Mouse (Mus musculus) embryonic facial prominence, embryonic 12.5 days (tissue): ENCODE results near the gene Olfr1101. TPM values are rescaled to one million over a fixed set of nuclear protein-coding genes. Genes with fewer than 3 reads are reported as not detected.

Source experiments
- ATAC-seq: fragments of 200-750 bp; cut with Nextera tagmentation; 2 replicates; pipeline ENCODE4 v1.8.0; 2017; ENCODE audit not compliant: insufficient number of reproducible peaks, insufficient read depth, low FRiP score, low TSS enrichment
- H3K27ac ChIP-seq: fragments of 300-500 bp; sonication (generic); 2 replicates; pipeline ENCODE4 v1.5.1; 2016; ENCODE audit warnings: mild to moderate bottlenecking
- H3K27me3 ChIP-seq: fragments of 300-500 bp; sonication (generic); 2 replicates; pipeline ENCODE4 v1.6.1; 2016; ENCODE audit warnings: mild to moderate bottlenecking, moderate library complexity
- H3K36me3 ChIP-seq: fragments of 300-500 bp; sonication (generic); 2 replicates; pipeline ENCODE4 v1.6.1; 2016; ENCODE audit warnings: mild to moderate bottlenecking
- H3K4me1 ChIP-seq: fragments of 300-500 bp; sonication (generic); 2 replicates; pipeline ENCODE4 v1.6.1; 2016
- H3K4me2 ChIP-seq: fragments of 300-500 bp; sonication (generic); replicated peaks from 2 replicates; pipeline ENCODE4 v1.6.1; 2016; ENCODE audit warnings: mild to moderate bottlenecking, moderate library complexity
- H3K4me3 ChIP-seq: fragments of 300-500 bp; sonication (generic); 2 replicates; pipeline ENCODE4 v1.5.1; 2016; ENCODE audit warnings: mild to moderate bottlenecking
- H3K9ac ChIP-seq: fragments of 300-500 bp; sonication (generic); 2 replicates; pipeline ENCODE4 v1.6.1; 2016; ENCODE audit warnings: mild to moderate bottlenecking, moderate library complexity
- H3K9me3 ChIP-seq: fragments of 300-500 bp; sonication (generic); 2 replicates; pipeline ENCODE4 v1.6.1; 2016; ENCODE audit warnings: mild to moderate bottlenecking, moderate library complexity
- WGBS: fragments of 180-500 bp; shearing (Covaris S2); methylation state at CpG from one replicate; pipeline ENCODE4 v1.1.7; 2016; 5-methylcytosine and 5-hydroxymethylcytosine counted together
- polyA plus RNA-seq: library from polyadenylated mRNA; unstranded; fragments of >200 nt; fragmentation: Nextera tagmentation; extraction: Ambion mirVana; gene quantifications from 2 replicates; pipeline ENCODE4 v1.2.1, GENCODE M21; 2016

Gene Olfr1101
- not detected in 2 replicates for polyA plus RNA-seq

DNA sequence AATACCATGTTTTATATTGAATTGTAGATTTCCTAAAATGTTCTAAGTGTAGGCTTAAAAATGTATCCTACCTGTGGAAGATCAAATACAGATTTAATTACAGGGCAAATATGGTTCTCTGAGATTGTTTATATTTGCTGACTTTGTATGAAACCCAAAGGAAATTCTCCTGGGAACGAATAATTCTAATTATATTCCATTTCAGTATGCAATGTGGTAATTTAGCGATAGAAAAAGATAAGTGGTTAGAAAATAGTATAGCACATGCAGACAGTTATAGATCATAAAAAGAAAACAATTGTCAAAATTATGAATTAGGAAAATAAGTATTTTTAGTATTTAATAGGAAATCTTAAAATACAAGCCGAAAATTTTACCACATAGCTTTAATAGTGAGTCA, at the start of gene Olfr1101:
Gene Olfr1101, minus strand, starts transcription at position 101 of the 400 bp plus-strand sequence.
- ATAC-seq, result no peak

DNA sequence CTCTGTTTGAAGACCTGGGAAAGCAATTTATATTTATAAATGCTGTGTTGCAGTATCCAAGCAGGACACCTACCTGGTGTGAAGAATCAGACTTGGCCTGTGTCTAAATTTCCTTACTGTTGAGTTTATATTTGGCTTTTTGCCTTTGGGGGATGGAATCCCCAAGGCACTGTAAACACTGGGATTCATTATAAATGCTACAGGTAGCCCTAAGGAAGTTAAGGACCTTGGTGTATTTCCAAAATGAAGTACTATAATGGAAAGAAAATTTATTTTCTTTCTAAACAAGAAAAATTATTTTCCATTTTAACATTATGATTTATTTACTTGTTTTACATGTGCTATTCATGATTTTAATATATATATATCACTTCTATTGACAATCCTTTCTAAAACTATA, 45.4 kb upstream of the Olfr1101 start, which contains the start of gene Olfr1105:
Gene Olfr1105, minus strand, starts transcription at position 101 of the 400 bp plus-strand sequence.
- no peaks in the 10 kb centered on the region for H3K27me3 ChIP-seq
- no peak within 1 kb of the TSS for H3K4me3 ChIP-seq
- ATAC-seq, result no peak
- no peaks in the 10 kb centered on the region for H3K36me3 ChIP-seq
- H3K4me2 ChIP-seq, result no peak within 1 kb of the TSS
- H3K27ac ChIP-seq, result no peak within 1 kb of the TSS
- no peak within 1 kb of the TSS for H3K9ac ChIP-seq
- no peaks in the 10 kb centered on the region for H3K9me3 ChIP-seq
- H3K4me1 ChIP-seq, result no peaks in the 10 kb centered on the region

More for the DNA sequence above, at the start of gene Olfr1101:
- H3K9ac ChIP-seq, result no peak within 1 kb of the TSS
- H3K4me2 ChIP-seq, result no peak within 1 kb of the TSS
- no peak within 1 kb of the TSS for H3K27ac ChIP-seq
- no peaks in the 10 kb centered on the region for H3K36me3 ChIP-seq
- H3K4me3 ChIP-seq, result no peak within 1 kb of the TSS
- no peaks in the 10 kb centered on the region for H3K27me3 ChIP-seq
- H3K4me1 ChIP-seq, result no peaks in the 10 kb centered on the region
- 84% methylated on average over 3 of the region's 3 CpGs for WGBS
- no peaks in the 10 kb centered on the region for H3K9me3 ChIP-seq

DNA sequence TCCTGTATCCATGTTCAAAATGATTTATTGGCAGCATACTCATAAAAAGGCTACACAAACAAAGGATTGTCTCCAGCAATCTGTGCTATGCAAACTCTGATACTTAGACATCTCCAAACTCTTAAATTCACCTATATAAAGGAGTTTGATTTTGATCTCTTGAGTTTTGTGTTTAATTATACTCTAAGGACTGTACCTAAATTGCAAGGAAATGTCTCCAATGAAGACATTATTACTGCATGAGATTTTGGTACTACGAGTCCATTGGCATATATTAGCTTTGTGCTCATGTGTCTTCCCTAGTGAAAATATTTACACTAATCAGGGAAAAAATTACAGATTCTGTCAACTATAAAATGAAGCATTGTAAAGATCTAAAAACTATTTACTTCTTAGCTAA, 36.0 kb upstream of the Olfr1101 start, which contains the start of gene Olfr1104:
Gene Olfr1104, minus strand, starts transcription at position 101 of the 400 bp plus-strand sequence.
- 76% methylated on average over 1 of the region's 1 CpGs for WGBS
- Histone ChIP-seq H3K27me3 (no peaks in the 10 kb centered on the region), H3K9me3 (no peaks in the 10 kb centered on the region), H3K27ac (no peak within 1 kb of the TSS), H3K4me3 (no peak within 1 kb of the TSS), H3K9ac (no peak within 1 kb of the TSS), H3K36me3 (no peaks in the 10 kb centered on the region), H3K4me2 (no peak within 1 kb of the TSS), H3K4me1 (no peaks in the 10 kb centered on the region)
- ATAC-seq, result no peak

DNA sequence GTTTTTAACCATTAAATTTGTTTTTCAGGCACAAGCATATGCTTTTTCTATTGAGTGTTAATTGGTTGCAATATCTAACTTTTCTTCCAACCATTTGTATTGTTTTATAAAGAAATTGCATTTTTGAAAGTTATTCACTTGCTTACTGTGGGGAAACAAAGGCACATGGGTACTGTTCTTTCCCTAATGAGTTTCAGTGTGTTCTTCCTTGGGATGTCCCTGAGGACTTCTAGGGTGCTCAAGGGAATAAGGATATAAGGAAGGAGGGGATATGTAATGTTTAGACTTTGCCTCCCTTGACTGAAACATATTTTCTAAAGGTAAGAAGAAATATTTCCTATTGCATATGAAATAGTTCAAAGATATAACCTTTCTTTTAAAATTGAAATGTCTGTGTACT, 7.1 kb upstream of the Olfr1101 start, which contains the start of gene Olfr1102:
Gene Olfr1102, plus strand, starts transcription at position 301 of the 400 bp plus-strand sequence.
- H3K36me3 ChIP-seq, result no peaks in the 10 kb centered on the region
- H3K27me3 ChIP-seq, result no peaks in the 10 kb centered on the region

DNA sequence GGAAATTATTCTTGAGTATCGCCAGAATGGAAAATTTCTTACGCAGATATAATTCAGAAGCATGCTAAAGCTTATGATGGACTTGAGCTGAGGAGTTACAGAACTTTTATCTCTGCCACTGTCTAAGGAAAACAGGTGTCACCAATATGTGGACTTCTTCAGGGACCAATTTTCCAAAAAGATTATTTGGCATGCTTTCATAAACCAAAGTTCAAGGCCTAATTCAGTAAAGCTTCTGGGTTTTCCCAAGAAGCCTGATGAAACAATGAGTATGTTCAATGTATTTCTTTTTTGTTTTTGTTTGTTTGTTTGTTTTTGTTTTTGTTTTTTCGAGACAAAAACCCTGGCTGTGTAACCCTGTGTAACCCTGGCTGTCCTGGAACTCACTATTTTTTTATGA, 11.2 kb downstream of the Olfr1101 start, which contains the start of gene Olfr1100:
Gene Olfr1100, minus strand, starts transcription at position 101 of the 400 bp plus-strand sequence.
- ATAC-seq, result no peak
- Histone ChIP-seq H3K27ac (no peak within 1 kb of the TSS), H3K4me1 (no peaks in the 10 kb centered on the region), H3K4me3 (no peak within 1 kb of the TSS), H3K36me3 (no peaks in the 10 kb centered on the region), H3K4me2 (no peak within 1 kb of the TSS), H3K9ac (no peak within 1 kb of the TSS), H3K9me3 (no peaks in the 10 kb centered on the region), H3K27me3 (no peaks in the 10 kb centered on the region)
- WGBS, result 70% methylated on average over 3 of the region's 3 CpGs

More for the DNA sequence above, 7.1 kb upstream of the Olfr1101 start, which contains the start of gene Olfr1102:
- Histone ChIP-seq H3K27ac (no peak within 1 kb of the TSS), H3K4me2 (no peak within 1 kb of the TSS), H3K4me3 (no peak within 1 kb of the TSS), H3K4me1 (no peaks in the 10 kb centered on the region), H3K9ac (no peak within 1 kb of the TSS), H3K9me3 (no peaks in the 10 kb centered on the region)
- no peak for ATAC-seq

DNA sequence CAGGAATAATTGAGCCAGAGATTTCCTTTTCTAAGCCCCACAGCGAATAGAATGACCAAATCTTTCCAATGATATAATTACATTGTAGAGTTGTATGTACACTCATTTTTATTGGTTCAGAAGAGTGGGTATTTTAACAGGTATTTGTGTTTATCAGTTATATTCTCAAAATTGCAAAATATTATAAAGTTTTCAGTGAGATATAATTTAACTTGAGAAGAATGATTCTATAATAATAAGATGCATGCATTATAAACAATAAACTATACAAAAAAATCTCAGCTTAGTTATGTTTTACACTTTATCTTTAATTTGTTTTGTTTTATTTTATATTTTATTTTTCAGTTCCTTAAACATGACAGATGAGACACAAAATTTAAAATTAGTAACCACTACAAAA, 30.4 kb downstream of the Olfr1101 start, which contains the start of gene Olfr1099:
Gene Olfr1099, minus strand, starts transcription at position 101 of the 400 bp plus-strand sequence.
- Histone ChIP-seq H3K36me3 (no peaks in the 10 kb centered on the region), H3K27me3 (no peaks in the 10 kb centered on the region), H3K4me2 (no peak within 1 kb of the TSS), H3K9me3 (no peaks in the 10 kb centered on the region), H3K4me1 (no peaks in the 10 kb centered on the region), H3K9ac (no peak within 1 kb of the TSS), H3K4me3 (no peak within 1 kb of the TSS), H3K27ac (no peak within 1 kb of the TSS)
- ATAC-seq, result no peak
- WGBS, result 80% methylated on average over 1 of the region's 1 CpGs

Other genes starting within 250 kb of the Olfr1101 start
- not detected in 2 replicates for gene Olfr1090, start 232.2 kb downstream of the Olfr1101 start, polyA plus RNA-seq
- gene Olfr1093, start 208.7 kb downstream of the Olfr1101 start, polyA plus RNA-seq, result not detected in 2 replicates
- not detected in 2 replicates for gene Olfr141, start 181.2 kb downstream of the Olfr1101 start, polyA plus RNA-seq
- gene Olfr1094, start 166.6 kb downstream of the Olfr1101 start, polyA plus RNA-seq, result not detected in 2 replicates
- not detected in 2 replicates for gene Olfr1095, start 139.5 kb downstream of the Olfr1101 start, polyA plus RNA-seq
- not detected in 2 replicates for gene Gm13723, start 116.4 kb downstream of the Olfr1101 start, polyA plus RNA-seq
- not detected in 2 replicates for gene Olfr1097, start 99.0 kb downstream of the Olfr1101 start, polyA plus RNA-seq
- gene Olfr1098, start 66.7 kb downstream of the Olfr1101 start, polyA plus RNA-seq, result not detected in 2 replicates
- gene Olfr1099, start 30.5 kb downstream of the Olfr1101 start, polyA plus RNA-seq, result not detected in 2 replicates
- gene Olfr1100, start 11.3 kb downstream of the Olfr1101 start, polyA plus RNA-seq, result not detected in 2 replicates
- not detected in 2 replicates for gene Olfr1102, start 7.2 kb upstream of the Olfr1101 start, polyA plus RNA-seq
- not detected in 2 replicates for gene Olfr1104, start 35.9 kb upstream of the Olfr1101 start, polyA plus RNA-seq
- not detected in 2 replicates for gene Olfr1105, start 45.3 kb upstream of the Olfr1101 start, polyA plus RNA-seq
- not detected in 2 replicates for gene Olfr1106, start 61.1 kb upstream of the Olfr1101 start, polyA plus RNA-seq
- not detected in 2 replicates for gene Olfr1107, start 84.6 kb upstream of the Olfr1101 start, polyA plus RNA-seq
- not detected in 2 replicates for gene Olfr1109, start 104.8 kb upstream of the Olfr1101 start, polyA plus RNA-seq
- gene Olfr259, start 123.3 kb upstream of the Olfr1101 start, polyA plus RNA-seq, result not detected in 2 replicates
- not detected in 2 replicates for gene Olfr1110, start 149.1 kb upstream of the Olfr1101 start, polyA plus RNA-seq
- gene Olfr1111, start 161.4 kb upstream of the Olfr1101 start, polyA plus RNA-seq, result not detected in 2 replicates
- gene Olfr1112, start 196.6 kb upstream of the Olfr1101 start, polyA plus RNA-seq, result not detected in 2 replicates
- gene Olfr1113, start 217.7 kb upstream of the Olfr1101 start, polyA plus RNA-seq, result not detected in 2 replicates